Mouse (Mus musculus): Measurements from ENCODE around the gene Erlin1.

DNA sequence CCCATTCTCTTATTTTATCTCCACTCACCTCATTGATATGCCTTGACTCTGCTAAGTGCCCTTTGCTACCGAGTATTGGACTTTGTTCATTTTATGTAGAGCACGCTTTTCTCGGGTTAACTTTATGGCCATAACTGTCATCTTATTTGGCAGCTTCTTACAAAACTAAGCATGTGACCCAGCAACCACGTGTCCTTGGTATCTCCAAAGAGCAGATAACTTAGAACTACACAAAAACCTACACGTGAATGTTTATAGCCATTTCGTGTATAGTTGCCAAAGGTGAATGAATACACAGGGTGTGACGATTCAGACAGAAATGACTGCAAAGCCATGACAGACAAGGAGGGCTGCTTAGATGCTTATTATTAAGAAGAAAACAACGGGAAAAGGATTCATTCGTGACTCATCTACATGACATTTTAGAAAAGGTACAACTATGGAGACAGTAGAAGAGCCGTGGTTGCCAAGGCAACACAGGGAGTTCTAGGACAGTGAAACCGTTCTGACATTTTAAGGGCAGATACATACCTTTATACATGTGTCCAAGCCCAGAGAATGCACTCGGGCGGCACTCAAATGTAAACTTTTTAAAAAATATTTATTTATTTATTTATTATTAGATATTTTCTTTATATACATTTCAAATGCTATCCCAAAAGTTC lies 44.5 kb downstream of the Erlin1 start:
- no peak for TF ChIP-seq CTCF (conservative IDR thresholded peaks at IDR 0.05; ENCODE audit: insufficient read depth, insufficient read length, low read depth, low read length)
- no peak for TF ChIP-seq POLR2A (IDR thresholded peaks at IDR 0.05; ENCODE audit: low read depth, low read length)

All from kidney, adult 2 months (tissue).